Mouse (Mus musculus) brown adipose tissue, adult 24 weeks (tissue): ENCODE data around the gene Insig2. TPM values are rescaled to one million over a fixed set of nuclear protein-coding genes. Genes with fewer than 3 reads are reported as not detected.
A peak's percentile ranks its signal among the peaks of the same experiment; 100 is the strongest.

Experiments
- H3K27ac ChIP-seq: fragments of 200-500 bp; replicated peaks from 2 replicates; pipeline ENCODE4 v1.5.1; 2012; ENCODE audit warnings: low read depth, mild to moderate bottlenecking, low read length
- H3K4me1 ChIP-seq: fragments of 200-500 bp; 2 replicates; pipeline ENCODE4 v1.6.1; 2012; ENCODE audit warnings: low read length, mixed read lengths; ENCODE audit not compliant: control insufficient read depth, insufficient read depth, insufficient read length
- H3K4me3 ChIP-seq: fragments of 200-500 bp; 2 replicates; pipeline ENCODE4 v1.5.1; 2012; ENCODE audit warnings: low read depth, mild to moderate bottlenecking, low read length, moderate library complexity; ENCODE audit not compliant: insufficient read depth
- polyA plus RNA-seq: library from polyadenylated mRNA; stranded (reverse); fragments of >200 nt; gene quantifications from 2 replicates; pipeline ENCODE4 v1.2.4, GENCODE M21; 2012; ENCODE audit not compliant: missing spikeins, insufficient read depth, insufficient read length

Insig2 gene
- polyA plus RNA-seq, 1 experiment: 26.7 TPM

GRCm38 (mm10) chr1:121335789-121336188 is 3.4 kb upstream of the Insig2 start:
- no peaks in the 10 kb centered on the region for H3K4me1 ChIP-seq
- no peak overlapping the region for H3K4me3 ChIP-seq
- H3K27ac ChIP-seq: no peak overlapping the region

- H3K4me1 ChIP-seq: peaks cover 3% of the 10 kb centered on the region; the same call in 1 of the 2 replicates
- H3K4me3 ChIP-seq: no peak overlapping the region
- H3K27ac ChIP-seq: no peak overlapping the region
Measured at GRCm38 (mm10) chr1:121333986-121334703, 1.8 kb upstream of the Insig2 start.

- no peak overlapping the region for H3K27ac ChIP-seq
- no peak overlapping the region for H3K4me3 ChIP-seq
- H3K4me1 ChIP-seq: peaks cover 3% of the 10 kb centered on the region; the same call in 1 of the 2 replicates
Measured at GRCm38 (mm10) chr1:121330621-121331020, 1.8 kb downstream of the Insig2 start.

- Histone ChIP-seq H3K4me1 (peaks cover 3% of the 10 kb centered on the region; the same call in 1 of the 2 replicates), H3K4me3 (no peak overlapping the region), H3K27ac (0 out of 2 replicates have a peak overlapping the region, but pooled peaks have one; percentile 5)
Measured at GRCm38 (mm10) chr1:121329391-121329790, 3.0 kb downstream of the Insig2 start.

- peak overlapping the region; percentile 76 for H3K27ac ChIP-seq
- peaks cover 3% of the 10 kb centered on the region; the same call in 1 of the 2 replicates for H3K4me1 ChIP-seq
- peak overlapping the region; percentile 79 for H3K4me3 ChIP-seq
Measured at GRCm38 (mm10) chr1:121328193-121328555, 4.2 kb downstream of the Insig2 start.

GRCm38 (mm10) chr1:121327344-121328192 is 4.8 kb downstream of the Insig2 start:
- Histone ChIP-seq H3K4me1 (peaks cover 3% of the 10 kb centered on the region; the same call in 1 of the 2 replicates), H3K27ac (peak overlapping the region; percentile 76), H3K4me3 (peak overlapping the region; percentile 79)

- Histone ChIP-seq H3K4me3 (peak overlapping the region; percentile 79), H3K4me1 (peaks cover 3% of the 10 kb centered on the region; the same call in 1 of the 2 replicates), H3K27ac (peak overlapping the region; percentile 53)
Measured at GRCm38 (mm10) chr1:121326591-121327343, 5.6 kb downstream of the Insig2 start.

- no peaks in the 10 kb centered on the region for H3K4me1 ChIP-seq
- H3K27ac ChIP-seq: no peak overlapping the region
Measured at GRCm38 (mm10) chr1:121323501-121323900, 8.9 kb downstream of the Insig2 start.

GRCm38 (mm10) chr1:121314766-121315428 is 17.5 kb downstream of the Insig2 start:
- Histone ChIP-seq H3K27ac (no peak overlapping the region), H3K4me3 (no peak overlapping the region), H3K4me1 (peaks cover 2% of the 10 kb centered on the region; the same call in 1 of the 2 replicates)

More at GRCm38 (mm10) chr1:121323501-121323900, 8.9 kb downstream of the Insig2 start:
- H3K4me3 ChIP-seq: no peak overlapping the region

- H3K27ac ChIP-seq: no peak overlapping the region
- peaks cover 2% of the 10 kb centered on the region; the same call in 1 of the 2 replicates for H3K4me1 ChIP-seq
- H3K4me3 ChIP-seq: no peak overlapping the region
Measured at GRCm38 (mm10) chr1:121313181-121313580, 19.2 kb downstream of the Insig2 start.

GRCm38 (mm10) chr1:121312326-121312725 is 20.1 kb downstream of the Insig2 start:
- Histone ChIP-seq H3K4me3 (no peak overlapping the region), H3K4me1 (peaks cover 2% of the 10 kb centered on the region; the same call in 1 of the 2 replicates), H3K27ac (no peak overlapping the region)

GRCm38 (mm10) chr1:121296717-121297255 is 35.6 kb downstream of the Insig2 start:
- Histone ChIP-seq H3K27ac (no peak overlapping the region), H3K4me1 (no peaks in the 10 kb centered on the region), H3K4me3 (no peak overlapping the region)

GRCm38 (mm10) chr1:121293571-121293970 is 38.8 kb downstream of the Insig2 start:
- Histone ChIP-seq H3K27ac (no peak overlapping the region), H3K4me1 (no peaks in the 10 kb centered on the region), H3K4me3 (no peak overlapping the region)

GRCm38 (mm10) chr1:121290841-121291240 is 41.5 kb downstream of the Insig2 start:
- H3K4me3 ChIP-seq: no peak overlapping the region
- H3K4me1 ChIP-seq: no peaks in the 10 kb centered on the region
- no peak overlapping the region for H3K27ac ChIP-seq
